Mouse (Mus musculus): Measurements from ENCODE around the gene Olfr1221.

GRCm38 (mm10) chr2:89117183-89117582, at the start of gene Olfr1221:
- TF ChIP-seq CTCF (conservative IDR thresholded peaks at IDR 0.05; ENCODE audit: low read length), result no peak
- TF ChIP-seq NANOG (IDR thresholded peaks at IDR 0.05; ENCODE audit: borderline replicate concordance, low read length), result no peak
- no peak for TF ChIP-seq POU5F1 (IDR thresholded peaks at IDR 0.05; ENCODE audit: borderline replicate concordance, low read length)

Measured in E14TG2a.4 (cell line).